Mouse (Mus musculus) heart, postnatal 0 days (tissue): ENCODE measurements around the gene Fam185a.

Experiments
- CTCF ChIP-seq: IDR thresholded peaks from 2 replicates; pipeline ENCODE4 v1.5.1; 2016; ENCODE audit warnings: antibody characterized with exemption, control low read depth, low read depth
- EP300 ChIP-seq: IDR thresholded peaks from 2 replicates; pipeline ENCODE4 v1.6.1; 2016; ENCODE audit warnings: antibody characterized with exemption, low read depth

- TF ChIP-seq CTCF, result no peak
- no peak for TF ChIP-seq EP300
Observed at GRCm38 (mm10) chr5:21376935-21377334, 47.8 kb upstream of the Fam185a start.
